Mouse (Mus musculus) gastrocnemius, postnatal 14 days (tissue): ENCODE measurements at regions not wholly inside any gene's neighbourhood (a gene's known extent, or its start where the extent isn't known, plus 50 kb on each side); places are given as distances from the start of the nearest gene placed in this dataset.
A peak's percentile ranks its signal among the peaks of the same experiment; 100 is the strongest.

ENCODE experiments used
- DNase-seq: peaks from one replicate; pipeline ENCODE4 v3.0.0; 2021; ENCODE audit warnings: mixed read lengths
- intact Hi-C: fragments of 180-260 bp; cut with DNase I; formaldehyde crosslinking; loops from one replicate; pipeline ENCODE4 v1.15.1; 2025; ENCODE audit warnings: low total_unique reads

- DNase-seq: no peak
- intact Hi-C loops: no loop called here
Measured at GRCm38 (mm10) chr5:33548800-33549199, 80.6 kb downstream of the Fam53a start.

- intact Hi-C loops: loop anchor here (5.0 kb wide), 1 partner anchor 44 kb away; no protein-coding TSS in a partner anchor
Measured at GRCm38 (mm10) chr5:33543372-33543771, 86.1 kb downstream of the Fam53a start.

GRCm38 (mm10) chr5:33542643-33543042 is 86.8 kb downstream of the Fam53a start:
- no peak for DNase-seq
- intact Hi-C loops: loop anchor here (5.0 kb wide), 1 partner anchor 45 kb away; no protein-coding TSS in a partner anchor

More at GRCm38 (mm10) chr5:33543372-33543771, 86.1 kb downstream of the Fam53a start:
- DNase-seq: peak; percentile 54

GRCm38 (mm10) chr5:33542000-33542554 is 87.4 kb downstream of the Fam53a start:
- no peak for DNase-seq
- intact Hi-C loops: loop anchor here (5.0 kb wide), 1 partner anchor 45 kb away; no protein-coding TSS in a partner anchor

- intact Hi-C loops: loop anchor here (5.0 kb wide), 1 partner anchor 47 kb away; no protein-coding TSS in a partner anchor
- no peak for DNase-seq
Measured at GRCm38 (mm10) chr5:33540259-33540658, 89.2 kb downstream of the Fam53a start.

GRCm38 (mm10) chr5:33537429-33537828 is 92.0 kb downstream of the Fam53a start:
- no peak for DNase-seq
- intact Hi-C loops: no loop called here

- intact Hi-C loops: no loop called here
Measured at GRCm38 (mm10) chr5:33537017-33537416, 92.4 kb downstream of the Fam53a start.

GRCm38 (mm10) chr5:33536261-33536660 is 93.2 kb downstream of the Fam53a start:
- DNase-seq: no peak
- intact Hi-C loops: no loop called here

More at GRCm38 (mm10) chr5:33537017-33537416, 92.4 kb downstream of the Fam53a start:
- DNase-seq: no peak

GRCm38 (mm10) chr5:33535145-33536010 is 94.1 kb downstream of the Fam53a start:
- DNase-seq: no peak
- intact Hi-C loops: no loop called here

- no peak for DNase-seq
- intact Hi-C loops: no loop called here
Measured at GRCm38 (mm10) chr5:33534345-33534744, 95.1 kb downstream of the Fam53a start.

GRCm38 (mm10) chr5:33533185-33533584 is 96.2 kb downstream of the Fam53a start:
- intact Hi-C loops: no loop called here
- no peak for DNase-seq

- no peak for DNase-seq
- intact Hi-C loops: no loop called here
Measured at GRCm38 (mm10) chr5:33531263-33531662, 97.5 kb upstream of the Nkx1-1 start.

- DNase-seq: no peak
- intact Hi-C loops: no loop called here
Measured at GRCm38 (mm10) chr5:33529771-33530170, 96.0 kb upstream of the Nkx1-1 start.

GRCm38 (mm10) chr5:33528971-33529670 is 95.3 kb upstream of the Nkx1-1 start:
- intact Hi-C loops: no loop called here
- no peak for DNase-seq

- DNase-seq: no peak
- intact Hi-C loops: no loop called here
Measured at GRCm38 (mm10) chr5:33527750-33528149, 94.0 kb upstream of the Nkx1-1 start.

- intact Hi-C loops: no loop called here
- no peak for DNase-seq
Measured at GRCm38 (mm10) chr5:33527316-33527715, 93.5 kb upstream of the Nkx1-1 start.

- DNase-seq: no peak
- intact Hi-C loops: no loop called here
Measured at GRCm38 (mm10) chr5:33521951-33522742, 88.4 kb upstream of the Nkx1-1 start.

GRCm38 (mm10) chr5:33520856-33521255 is 87.1 kb upstream of the Nkx1-1 start:
- intact Hi-C loops: no loop called here

GRCm38 (mm10) chr5:33519394-33519793 is 85.6 kb upstream of the Nkx1-1 start:
- intact Hi-C loops: no loop called here
- DNase-seq: no peak

More at GRCm38 (mm10) chr5:33520856-33521255, 87.1 kb upstream of the Nkx1-1 start:
- DNase-seq: no peak
